Mouse (Mus musculus) bone marrow macrophage, adult 2 months (primary cell): ENCODE results near the gene Slamf8. TPM values are rescaled to one million over a fixed set of nuclear protein-coding genes. Genes with fewer than 3 reads are reported as not detected.

Experiments
- H3K27ac ChIP-seq: 2 replicates; pipeline ENCODE4 v1.5.1; 2012; ENCODE audit warnings: low read depth, low read length; ENCODE audit not compliant: insufficient read depth
- H3K4me1 ChIP-seq: 2 replicates; pipeline ENCODE4 v1.6.1; 2012; ENCODE audit warnings: low read length; ENCODE audit not compliant: control insufficient read depth, insufficient read depth
- H3K4me3 ChIP-seq: 2 replicates; pipeline ENCODE4 v1.5.1; 2012; ENCODE audit warnings: mild to moderate bottlenecking, low read length, moderate library complexity; ENCODE audit not compliant: insufficient read depth
- CTCF ChIP-seq: IDR thresholded peaks from 2 replicates; pipeline ENCODE4 v1.5.1; 2012; ENCODE audit warnings: low read depth, mild to moderate bottlenecking, low read length, moderate library complexity
- POLR2A ChIP-seq: IDR thresholded peaks from 2 replicates; pipeline ENCODE4 v1.6.1; 2012; ENCODE audit warnings: mild to moderate bottlenecking, low read depth, low read length, borderline replicate concordance
- polyA plus RNA-seq: library from polyadenylated mRNA; stranded (reverse); fragments of >200 nt; gene quantifications from 2 replicates; pipeline ENCODE4 v1.2.4, GENCODE M21; 2012; ENCODE audit not compliant: missing spikeins, insufficient read depth, insufficient read length

The Slamf8 gene
- polyA plus RNA-seq, 1 experiment: 4.0 TPM

GRCm38 (mm10) chr1:172540283-172540820 lies 50.0 kb downstream of the Slamf8 start:
- no peaks in the 10 kb centered on the region; the same call in 1 of the 2 replicates for H3K4me1 ChIP-seq
- H3K27ac ChIP-seq: no peak overlapping the region
- TF ChIP-seq CTCF (no peak), POLR2A (no peak)
- no peak overlapping the region for H3K4me3 ChIP-seq

GRCm38 (mm10) chr1:172539827-172540226 lies 50.5 kb downstream of the Slamf8 start:
- Histone ChIP-seq H3K27ac (no peak overlapping the region), H3K4me3 (no peak overlapping the region), H3K4me1 (no peaks in the 10 kb centered on the region)
- TF ChIP-seq CTCF (no peak), POLR2A (no peak)

GRCm38 (mm10) chr1:172535116-172535515 lies 55.3 kb downstream of the Slamf8 start:
- Histone ChIP-seq H3K4me3 (no peak overlapping the region), H3K27ac (no peak overlapping the region), H3K4me1 (peaks cover 10% of the 10 kb centered on the region)
- no peak for TF ChIP-seq POLR2A
- TF ChIP-seq CTCF: no peak

- H3K4me3 ChIP-seq: no peak overlapping the region
- no peak overlapping the region for H3K27ac ChIP-seq
- TF ChIP-seq CTCF: no peak
- no peak for TF ChIP-seq POLR2A
- peaks cover 11% of the 10 kb centered on the region for H3K4me1 ChIP-seq
Measured at GRCm38 (mm10) chr1:172532551-172532950, 57.8 kb downstream of the Slamf8 start.

Other genes starting within 250 kb of the Slamf8 start
- gene Kcnj10, start 249.4 kb downstream of the Slamf8 start, polyA plus RNA-seq: 52.3 and 58.4 TPM in 2 replicates
- gene Pigm, start 214.0 kb downstream of the Slamf8 start, polyA plus RNA-seq: 14.3 and 15.4 TPM in 2 replicates
- 90.6 and 98.9 TPM in 2 replicates for gene Slamf9, start 115.2 kb downstream of the Slamf8 start, polyA plus RNA-seq
- 6.3 and 7.6 TPM in 2 replicates for gene Igsf9, start 108.8 kb downstream of the Slamf8 start, polyA plus RNA-seq
- 316 and 321 TPM in 2 replicates for gene Tagln2, start 90.5 kb downstream of the Slamf8 start, polyA plus RNA-seq
- gene Cfap45, start 69.8 kb downstream of the Slamf8 start, polyA plus RNA-seq: 0.87 and 1.2 TPM in 2 replicates
- not detected in 2 replicates for gene Vsig8, start 34.6 kb downstream of the Slamf8 start, polyA plus RNA-seq
- gene Fcrl6, start 12.0 kb upstream of the Slamf8 start, polyA plus RNA-seq: not detected in 2 replicates
- gene Dusp23, start 42.4 kb upstream of the Slamf8 start, polyA plus RNA-seq: 9.4 and 11.2 TPM in 2 replicates
- not detected in 2 replicates for gene Crp, start 107.5 kb upstream of the Slamf8 start, polyA plus RNA-seq